Mouse (Mus musculus) thymus, postnatal 10 days (tissue): ENCODE data around the gene 4931440F15Rik.
"Not testable (repeated sequence)": the region's sequence is repeated elsewhere in the genome, so short reads cannot be mapped to it uniquely, and the experiment has no call there.

ENCODE experiments used
- DNase-seq, 2 experiments: peaks; one replicate each; pipeline ENCODE4 v3.0.0; 2021; ENCODE audit warnings: low spot score in 2 of 2

Gene 4931440F15Rik

GRCm38 (mm10) chr11:29825271-29825718, at the start of gene 4931440F15Rik:
Gene 4931440F15Rik (minus strand): TSS chr11:29825668.
- not testable (repeated sequence) for DNase-seq

- DNase-seq, result not testable (repeated sequence)
These were observed 49.3 kb upstream of the 4931440F15Rik start for GRCm38 (mm10) chr11:29874781-29875180.

GRCm38 (mm10) chr11:29870174-29870573, 44.7 kb upstream of the 4931440F15Rik start:
- no peak for DNase-seq

- DNase-seq, result no peak
These were observed 38.8 kb upstream of the 4931440F15Rik start for GRCm38 (mm10) chr11:29864269-29864668.

GRCm38 (mm10) chr11:29861750-29862397, 36.4 kb upstream of the 4931440F15Rik start:
- peak in 1 of 2 experiments; percentile 32 for DNase-seq

GRCm38 (mm10) chr11:29861040-29861439, 35.6 kb upstream of the 4931440F15Rik start:
- DNase-seq, result no peak

GRCm38 (mm10) chr11:29840606-29841227, 15.2 kb upstream of the 4931440F15Rik start:
- DNase-seq, result no peak

- no peak for DNase-seq
These were observed 14.3 kb upstream of the 4931440F15Rik start for GRCm38 (mm10) chr11:29839781-29840180.

GRCm38 (mm10) chr11:29837066-29837465, 11.6 kb upstream of the 4931440F15Rik start:
- DNase-seq, result no peak

- no peak for DNase-seq
These were observed 2.3 kb upstream of the 4931440F15Rik start for GRCm38 (mm10) chr11:29827729-29828128.

- DNase-seq, result no peak
These were observed 533 bp upstream of the 4931440F15Rik start for GRCm38 (mm10) chr11:29826001-29826400.

- not testable (repeated sequence) for DNase-seq
These were observed 796 bp downstream of the 4931440F15Rik start for GRCm38 (mm10) chr11:29824474-29825270.

GRCm38 (mm10) chr11:29823141-29823540, 2.3 kb downstream of the 4931440F15Rik start:
- no peak for DNase-seq

GRCm38 (mm10) chr11:29815670-29816069, 9.8 kb downstream of the 4931440F15Rik start:
- DNase-seq, result no peak

GRCm38 (mm10) chr11:29815261-29815660, 10.2 kb downstream of the 4931440F15Rik start:
- no peak for DNase-seq

GRCm38 (mm10) chr11:29813267-29813666, 12.2 kb downstream of the 4931440F15Rik start:
- DNase-seq, result no peak

GRCm38 (mm10) chr11:29812475-29812874, 13.0 kb downstream of the 4931440F15Rik start:
- no peak for DNase-seq

GRCm38 (mm10) chr11:29810324-29810723, 15.1 kb downstream of the 4931440F15Rik start:
- DNase-seq, result no peak

GRCm38 (mm10) chr11:29808981-29809589, 16.4 kb downstream of the 4931440F15Rik start:
- DNase-seq, result no peak

- DNase-seq, result no peak
These were observed 17.1 kb downstream of the 4931440F15Rik start for GRCm38 (mm10) chr11:29808173-29808980.

GRCm38 (mm10) chr11:29807325-29807724, 18.1 kb downstream of the 4931440F15Rik start:
- no peak for DNase-seq
